Mouse (Mus musculus) urinary bladder, adult 18-20 months (tissue): Measurements from ENCODE around the gene Cfap61.
"Not testable (repeated sequence)": the region's sequence is repeated elsewhere in the genome, so short reads cannot be mapped to it uniquely, and the experiment has no call there.

Source experiments
- DNase-seq, 2 experiments: peaks; one replicate each; pipeline ENCODE4 v3.0.0; 2022; ENCODE audit warnings: low spot score in 2 of 2, mixed read lengths in 2 of 2

The Cfap61 gene

GRCm38 (mm10) chr2:145934339-145935231 lies at the start of gene Cfap61, which contains the start of gene Crnkl1:
TSS of gene Cfap61 (plus strand) at chr2:145934784.
TSS of gene Crnkl1 (minus strand) at chr2:145935014.
- DNase-seq = peak; percentile 90 to 94

GRCm38 (mm10) chr2:145884913-145885785 lies 49.4 kb upstream of the Cfap61 start:
- no peak for DNase-seq

- DNase-seq = peak in 1 of 2 experiments; percentile 64
Observed at GRCm38 (mm10) chr2:145887937-145888765, 46.4 kb upstream of the Cfap61 start.

GRCm38 (mm10) chr2:145888766-145889480 lies 45.7 kb upstream of the Cfap61 start:
- DNase-seq = no peak

- no peak for DNase-seq
Observed at GRCm38 (mm10) chr2:145890571-145890970, 44.0 kb upstream of the Cfap61 start.

GRCm38 (mm10) chr2:145893756-145894155 lies 40.8 kb upstream of the Cfap61 start:
- DNase-seq = no peak

- DNase-seq = no peak
Observed at GRCm38 (mm10) chr2:145898106-145898505, 36.5 kb upstream of the Cfap61 start.

- not testable (repeated sequence) for DNase-seq
Observed at GRCm38 (mm10) chr2:145900318-145900717, 34.3 kb upstream of the Cfap61 start.

GRCm38 (mm10) chr2:145901861-145902260 lies 32.7 kb upstream of the Cfap61 start, which contains the start of gene Naa20:
TSS of gene Naa20 (plus strand) at chr2:145902099.
- no peak for DNase-seq

- DNase-seq = peak; percentile 80 to 83
Observed at GRCm38 (mm10) chr2:145903061-145903901, 31.3 kb upstream of the Cfap61 start.

GRCm38 (mm10) chr2:145903983-145904616 lies 30.5 kb upstream of the Cfap61 start:
- DNase-seq = no peak

- no peak for DNase-seq
Observed at GRCm38 (mm10) chr2:145905156-145905555, 29.4 kb upstream of the Cfap61 start.

- DNase-seq = not testable (repeated sequence)
Observed at GRCm38 (mm10) chr2:145905884-145906283, 28.7 kb upstream of the Cfap61 start.

- DNase-seq = no peak
Observed at GRCm38 (mm10) chr2:145920941-145921650, 13.5 kb upstream of the Cfap61 start.

GRCm38 (mm10) chr2:145936975-145937374 lies 2.4 kb downstream of the Cfap61 start:
- DNase-seq = no peak

- no peak for DNase-seq
Observed at GRCm38 (mm10) chr2:145941403-145941802, 6.8 kb downstream of the Cfap61 start.

GRCm38 (mm10) chr2:145944286-145944685 lies 9.7 kb downstream of the Cfap61 start:
- DNase-seq = no peak

GRCm38 (mm10) chr2:145948402-145948954 lies 13.9 kb downstream of the Cfap61 start:
- DNase-seq = no peak
